In the genomic region with DNA sequence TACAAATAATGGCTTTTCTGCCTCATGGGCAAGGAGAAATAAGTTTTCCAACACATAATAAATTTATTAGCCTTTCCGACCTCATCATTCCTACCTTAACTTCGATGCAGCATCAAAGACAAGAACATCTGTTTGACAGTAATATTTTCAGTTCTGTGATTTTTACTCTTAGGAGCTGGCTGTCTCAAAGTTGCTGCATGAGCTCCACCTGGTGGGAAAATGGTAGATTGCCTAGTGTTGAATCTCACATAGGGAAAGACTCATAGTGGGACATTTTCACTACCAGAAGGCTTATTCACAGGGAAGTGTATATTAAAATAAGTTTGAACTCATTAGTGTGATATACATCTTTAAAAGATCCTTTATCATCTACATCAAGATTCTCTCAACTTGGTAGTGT, we compare ENCODE assay signal across 9 mouse cellular contexts.
DNase-seq lines count a peak whose midpoint lies in the region; ATAC-seq and TF ChIP-seq lines count a peak whose summit lies in the region.
"Had no signal": no experiment of that assay in that cellular context is flagged by ENCODE, and none has a peak within 500 bp of the region (broad histone marks: within the 10 kb centered on the region; RNA-seq: fewer than 3 reads in every experiment).

No protein-coding gene starts in this region.

- peak; percentile 34; the same call in 1 of the 2 replicates for ATAC-seq in forebrain, postnatal 0 days
- ATAC-seq in midbrain, postnatal 0 days (ENCODE audit: low FRiP score) = no peak
- ATAC-seq in inflammation-experienced regulatory T-cells, adult 6 months = no peak

- H3K9ac ChIP-seq in forebrain, postnatal 0 days = no peak overlapping the region
- H3K9ac ChIP-seq in midbrain, postnatal 0 days (replicated peaks; ENCODE audit: low read length, poor library complexity, severe bottlenecking) = no peak overlapping the region

- no peak overlapping the region for H3K4me2 ChIP-seq in forebrain, postnatal 0 days (ENCODE audit: low read depth)
- no peak overlapping the region for H3K4me2 ChIP-seq in midbrain, postnatal 0 days (ENCODE audit: low read depth, low read length, poor library complexity, severe bottlenecking)

- no peaks in the 10 kb centered on the region for H3K9me3 ChIP-seq in forebrain, postnatal 0 days (ENCODE audit: low read length)
- H3K9me3 ChIP-seq in midbrain, postnatal 0 days (ENCODE audit: low read length) = no peaks in the 10 kb centered on the region
- H3K9me3 ChIP-seq: G1E had no signal

- H3K27ac ChIP-seq in forebrain, postnatal 0 days (ENCODE audit: low read depth, low read length) = no peak overlapping the region
- H3K27ac ChIP-seq in midbrain, postnatal 0 days (ENCODE audit: low read depth, low read length) = no peak overlapping the region

- no peak for TF ChIP-seq POLR2A in brain, embryonic 14.5 days (IDR thresholded peaks at IDR 0.05; ENCODE audit: borderline replicate concordance, extremely low read depth, insufficient read depth, insufficient read length, poor library complexity, severe bottlenecking)

- WGBS in forebrain, postnatal 0 days = 10% methylated on average over 2 of the region's 2 CpGs
- WGBS in midbrain, postnatal 0 days = 6% methylated on average over 2 of the region's 2 CpGs

- H3K36me3 ChIP-seq in forebrain, postnatal 0 days (ENCODE audit: insufficient read depth) = no peaks in the 10 kb centered on the region
- no peaks in the 10 kb centered on the region for H3K36me3 ChIP-seq in midbrain, postnatal 0 days (ENCODE audit: insufficient read depth, low read length)
- H3K36me3 ChIP-seq: G1E had no signal

- no peaks in the 10 kb centered on the region for H3K27me3 ChIP-seq in forebrain, postnatal 0 days (ENCODE audit: insufficient read depth, low read length)
- H3K27me3 ChIP-seq in midbrain, postnatal 0 days (ENCODE audit: insufficient read depth, low read length) = no peaks in the 10 kb centered on the region

- DNase-seq in heart, adult 18-20 months = peak; percentile 3 to 35
- DNase-seq in heart, postnatal 25 days (ENCODE audit: low spot score) = no peak
- peak; percentile 1 for DNase-seq in A20 (ENCODE audit: low read depth, low spot score)
- DNase-seq in brain, embryonic 14.5 days (ENCODE audit: low read depth) = peak; percentile 88
- peak; percentile 89 for DNase-seq in forebrain, postnatal 0 days
- peak; percentile 46 to 83 for DNase-seq in layer of hippocampus, postnatal 14 days (ENCODE audit: low spot score in 2 of 2)
- peak; percentile 83 for DNase-seq in midbrain, postnatal 0 days (ENCODE audit: low spot score)

- H3K4me1 ChIP-seq in forebrain, postnatal 0 days (ENCODE audit: insufficient read depth) = no peaks in the 10 kb centered on the region
- no peaks in the 10 kb centered on the region for H3K4me1 ChIP-seq in midbrain, postnatal 0 days (ENCODE audit: insufficient read depth, low read length)

- H3K4me3 ChIP-seq in forebrain, postnatal 0 days (ENCODE audit: low read depth, low read length) = no peak overlapping the region
- no peak overlapping the region for H3K4me3 ChIP-seq in midbrain, postnatal 0 days (ENCODE audit: low read depth, low read length)

- peak; percentile 77 for TF ChIP-seq CTCF in brain, embryonic 14.5 days (IDR thresholded peaks at IDR 0.05; ENCODE audit: borderline replicate concordance, extremely low read depth, insufficient read depth, insufficient read length)
- peak; percentile 91 for TF ChIP-seq CTCF in forebrain, postnatal 0 days (IDR thresholded peaks at IDR 0.05; ENCODE audit: low read depth)
- TF ChIP-seq CTCF in midbrain, postnatal 0 days (IDR thresholded peaks at IDR 0.05) = peak; percentile 95

- intact Hi-C loops in heart, postnatal 25 days (cut with DNase I) = loop anchor here (5.0 kb wide), 1 partner anchor 1607 kb away; no protein-coding TSS in a partner anchor
